Mouse (Mus musculus) B cell, adult (primary cell): ENCODE data around the gene Gm5415. TPM values are rescaled to one million over a fixed set of nuclear protein-coding genes. Genes with fewer than 3 reads are reported as not detected.

Source experiments
- total RNA-seq: library from RNA; stranded (reverse); gene quantifications from 4 replicates; pipeline ENCODE4 v1.2.4, GENCODE M21; 2023; ENCODE audit not compliant: inconsistent age

The Gm5415 gene
- total RNA-seq = not detected in 4 replicates

DNA sequence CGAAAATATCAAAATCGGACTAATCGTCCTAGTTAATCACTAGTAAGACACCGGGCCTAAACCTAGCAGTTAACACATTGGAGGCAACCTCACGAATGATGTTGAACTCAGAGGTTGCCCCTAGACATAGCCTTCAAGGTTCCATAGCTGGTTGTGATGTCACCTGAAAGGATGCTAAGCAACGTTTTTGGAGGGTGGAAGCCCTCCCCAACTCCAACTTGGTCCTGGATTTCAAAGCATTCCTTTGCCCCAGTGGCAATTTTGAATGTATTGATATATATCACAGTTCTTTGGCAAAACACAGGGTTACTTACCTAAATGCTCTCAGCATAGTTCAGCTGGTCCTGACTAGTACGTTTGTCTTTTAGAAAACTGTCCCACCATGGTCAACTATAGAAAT, at the start of gene Gm5415:
Gene Gm5415, minus strand, starts transcription at position 101 of the 400 bp plus-strand sequence.

